Comparison of ENCODE assay signal across 12 mouse cellular contexts in the genomic region with DNA sequence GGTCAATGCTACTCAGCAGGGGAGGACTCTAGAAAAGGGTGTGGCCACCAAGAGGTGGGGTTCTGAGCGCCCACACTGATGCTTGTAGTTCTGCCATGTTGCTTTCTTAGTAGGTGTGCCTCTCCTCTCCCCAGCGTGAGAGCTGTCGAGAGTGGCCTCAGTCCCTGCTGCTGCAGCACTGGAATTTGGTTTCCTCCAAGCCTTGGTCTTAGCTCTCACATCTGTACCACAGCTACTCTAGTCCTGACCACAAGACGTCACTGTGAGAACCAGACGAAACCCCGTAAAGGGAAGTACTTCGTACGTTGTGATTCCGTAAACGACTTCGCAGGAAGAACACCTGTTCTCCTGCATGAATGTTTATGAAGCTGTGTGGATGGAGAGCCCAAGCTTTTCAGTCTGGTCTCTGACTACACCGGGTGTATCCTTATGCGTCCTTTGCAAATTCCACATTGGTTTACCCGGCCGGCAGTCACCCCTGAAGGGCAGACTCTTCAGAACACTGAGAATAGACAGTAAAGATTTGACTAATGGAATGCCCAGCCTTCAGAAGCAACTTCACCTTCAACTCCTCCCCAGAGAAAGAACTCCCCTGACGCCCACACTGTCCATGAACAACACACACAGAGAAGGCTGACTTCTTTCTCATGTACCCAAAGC. TPM values are rescaled to one million over a fixed set of nuclear protein-coding genes. Genes with fewer than 3 reads are reported as not detected.
DNase-seq lines count a peak whose midpoint lies in the region; ATAC-seq lines count a peak whose summit lies in the region.
"Had no signal": no experiment of that assay in that cellular context is flagged by ENCODE, and none has a peak within 500 bp of the region (broad histone marks: within the 10 kb centered on the region; RNA-seq: fewer than 3 reads in every experiment).

No protein-coding gene starts in this region.

- no peak overlapping the region for H3K4me3 ChIP-seq in heart, embryonic 10.5 days
- no peak overlapping the region for H3K4me3 ChIP-seq in midbrain, embryonic 10.5 days
- H3K4me3 ChIP-seq: liver, embryonic 15.5 days; neural tube, embryonic 13.5 days had no signal

- H3K9me3 ChIP-seq in heart, embryonic 10.5 days: no peaks in the 10 kb centered on the region
- 0 out of 2 replicates have a peak, but pooled peaks cover 4% of the 10 kb centered on the region for H3K9me3 ChIP-seq in midbrain, embryonic 10.5 days (replicated peaks)
- H3K9me3 ChIP-seq: liver, embryonic 15.5 days; neural tube, embryonic 13.5 days had no signal

- peak; percentile 98 to 99 for ATAC-seq in hematopoietic stem cell, adult 5-6 weeks (replicated peaks in 1 of 2; ENCODE audit: insufficient read depth in 1 of 2, low FRiP score in 2 of 2, low TSS enrichment in 1 of 2, low read depth in 1 of 2, poor library complexity in 2 of 2, severe bottlenecking in 2 of 2)
- ATAC-seq: intestine, postnatal 0 days had no signal

- H3K36me3 ChIP-seq in heart, embryonic 10.5 days: peaks cover 19% of the 10 kb centered on the region
- peaks cover 2% of the 10 kb centered on the region; the same call in 1 of the 2 replicates for H3K36me3 ChIP-seq in midbrain, embryonic 10.5 days
- H3K36me3 ChIP-seq: liver, embryonic 15.5 days had no signal

- peak; percentile 69 for DNase-seq in heart, embryonic 10.5 days (ENCODE audit: low spot score)
- no peak for DNase-seq in heart, adult 8-10 months (ENCODE audit: low spot score)
- DNase-seq in A20 (ENCODE audit: low read depth, low spot score): peak; percentile 92
- peak; percentile 11 for DNase-seq in spleen, adult 12 weeks (ENCODE audit: low spot score)
- no peak for DNase-seq in right cerebral cortex, postnatal 36 days (ENCODE audit: low spot score in 2 of 2)
- DNase-seq in midbrain, embryonic 10.5 days (ENCODE audit: low spot score): no peak
- no peak for DNase-seq in gastrocnemius, adult 18-20 months (ENCODE audit: low spot score)
- DNase-seq: cerebellum, adult 11-12 months had no signal

- WGBS in heart, embryonic 10.5 days: 66% methylated on average over 16 of the region's 16 CpGs
- WGBS in midbrain, embryonic 10.5 days: 87% methylated on average over 16 of the region's 16 CpGs

- H3K27ac ChIP-seq in heart, embryonic 10.5 days: peak overlapping the region; percentile 71
- no peak overlapping the region for H3K27ac ChIP-seq in midbrain, embryonic 10.5 days (replicated peaks)
- H3K27ac ChIP-seq: liver, embryonic 15.5 days; neural tube, embryonic 13.5 days had no signal

- H3K4me1 ChIP-seq in heart, embryonic 10.5 days: peaks cover 58% of the 10 kb centered on the region
- no peaks in the 10 kb centered on the region for H3K4me1 ChIP-seq in midbrain, embryonic 10.5 days
- H3K4me1 ChIP-seq: liver, embryonic 15.5 days had no signal

- H3K27me3 ChIP-seq in heart, embryonic 10.5 days (ENCODE audit: insufficient read depth, poor library complexity, severe bottlenecking): no peaks in the 10 kb centered on the region
- H3K27me3 ChIP-seq in midbrain, embryonic 10.5 days (ENCODE audit: low read depth, poor library complexity, severe bottlenecking): no peaks in the 10 kb centered on the region
- H3K27me3 ChIP-seq: liver, embryonic 15.5 days; neural tube, embryonic 13.5 days had no signal

RNA-seq across cellular contexts. Expression of gene Tmem108, which starts 53.0 kb away (rescaled TPM):
- polyA plus RNA-seq in heart, embryonic 10.5 days (2016; fragmentation: Nextera tagmentation; extraction: Ambion mirVana): 101 and 126 TPM in 2 replicates
- total RNA-seq in heart, adult 8-10 months (2022): 1 to 10 TPM; 3.7 to 4.7 (median 4.4) TPM
- total RNA-seq in hematopoietic stem cell, adult 5-6 weeks (2017): 1.6 TPM in 1 of 2 replicates, not detected in the other
- 14.4 and 15.6 TPM in 2 replicates for polyA plus RNA-seq in midbrain, embryonic 10.5 days (2016; fragmentation: Nextera tagmentation; extraction: Ambion mirVana)
- total RNA-seq in gastrocnemius, adult 18-20 months (2021): not detected

Comparison
In these comparisons a context has a peak if more than half of its experiments do, and no peak if none do; other contexts are left out.
1. DNase-seq: peak in heart, embryonic 10.5 days (single experiment), A20 (single experiment) and spleen, adult 12 weeks (single experiment); none in heart, adult 8-10 months (single experiment), right cerebral cortex, postnatal 36 days (0 of 2), midbrain, embryonic 10.5 days (single experiment) and gastrocnemius, adult 18-20 months (single experiment).